Mouse (Mus musculus) lung, embryonic 16.5 days (tissue): ENCODE measurements around the gene Syde2. TPM values are rescaled to one million over a fixed set of nuclear protein-coding genes. Genes with fewer than 3 reads are reported as not detected.

Source experiments
- ATAC-seq: fragments of 200-750 bp; cut with Nextera tagmentation; 2 replicates; pipeline ENCODE4 v1.8.0; 2017; ENCODE audit warnings: low read depth, mild to moderate bottlenecking, moderate library complexity
- H3K27ac ChIP-seq: fragments of 300-500 bp; sonication (generic); 2 replicates; pipeline ENCODE4 v1.5.1; 2014; ENCODE audit warnings: mild to moderate bottlenecking, control low read depth, low read length
- H3K27me3 ChIP-seq: fragments of 300-500 bp; sonication (generic); 2 replicates; pipeline ENCODE4 v1.6.1; 2014; ENCODE audit warnings: low read depth, low read length, mixed read lengths; ENCODE audit not compliant: control insufficient read depth, insufficient read depth
- H3K36me3 ChIP-seq: fragments of 300-500 bp; sonication (generic); 2 replicates; pipeline ENCODE4 v1.6.1; 2014; ENCODE audit warnings: low read length; ENCODE audit not compliant: control insufficient read depth, insufficient read depth
- H3K4me1 ChIP-seq: fragments of 300-500 bp; sonication (generic); replicated peaks from 2 replicates; pipeline ENCODE4 v1.6.1; 2014; ENCODE audit warnings: low read length, mixed read lengths; ENCODE audit not compliant: control insufficient read depth, insufficient read depth
- H3K4me2 ChIP-seq: fragments of 300-500 bp; sonication (generic); 2 replicates; pipeline ENCODE4 v1.6.1; 2014; ENCODE audit warnings: low read depth, low read length, control low read depth
- H3K4me3 ChIP-seq: fragments of 300-500 bp; sonication (generic); 2 replicates; pipeline ENCODE4 v1.5.1; 2014; ENCODE audit warnings: mild to moderate bottlenecking, low read length, control low read depth
- H3K9ac ChIP-seq: fragments of 300-500 bp; sonication (generic); 2 replicates; pipeline ENCODE4 v1.6.1; 2014; ENCODE audit warnings: low read length, control low read depth
- H3K9me3 ChIP-seq: fragments of 300-500 bp; sonication (generic); 2 replicates; pipeline ENCODE4 v1.6.1; 2016; ENCODE audit warnings: low read length; ENCODE audit not compliant: control insufficient read depth
- WGBS: fragments of 180-500 bp; shearing (Covaris S2); extraction: QIAGEN DNeasy Blood & Tissue Kit; methylation state at CpG from one replicate; pipeline ENCODE4 v1.1.7; 2014; 5-methylcytosine and 5-hydroxymethylcytosine counted together
- polyA plus RNA-seq: library from polyadenylated mRNA; unstranded; fragments of >200 nt; fragmentation: Nextera tagmentation; extraction: Ambion mirVana; gene quantifications from 2 replicates; pipeline ENCODE4 v1.2.1, GENCODE M21; 2015

The Syde2 gene
- polyA plus RNA-seq, 1 experiment from 2014 or later = 2.4 TPM

GRCm38 (mm10) chr3:146037906-146038305 is 50.2 kb downstream of the Syde2 start:
- Histone ChIP-seq H3K27me3 (no peaks in the 10 kb centered on the region; the same call in 1 of the 2 replicates), H3K9ac (no peak overlapping the region), H3K27ac (no peak overlapping the region), H3K4me1 (no peaks in the 10 kb centered on the region), H3K4me3 (no peak overlapping the region), H3K36me3 (no peaks in the 10 kb centered on the region), H3K9me3 (no peaks in the 10 kb centered on the region), H3K4me2 (no peak overlapping the region)
- no peak for ATAC-seq
- WGBS = 25% methylated on average over 15 of the region's 15 CpGs

- no peaks in the 10 kb centered on the region for H3K9me3 ChIP-seq
- H3K4me1 ChIP-seq = no peaks in the 10 kb centered on the region
- H3K9ac ChIP-seq = no peak overlapping the region
- no peaks in the 10 kb centered on the region; the same call in 1 of the 2 replicates for H3K27me3 ChIP-seq
- ATAC-seq = no peak
- no peak overlapping the region for H3K4me3 ChIP-seq
- no peak overlapping the region for H3K27ac ChIP-seq
- no peaks in the 10 kb centered on the region for H3K36me3 ChIP-seq
- WGBS = 58% methylated on average over 12 of the region's 12 CpGs
- H3K4me2 ChIP-seq = no peak overlapping the region
These were observed 51.6 kb downstream of the Syde2 start for GRCm38 (mm10) chr3:146039132-146039903.

- no peaks in the 10 kb centered on the region; the same call in 1 of the 2 replicates for H3K27me3 ChIP-seq
- H3K27ac ChIP-seq = no peak overlapping the region
- H3K9ac ChIP-seq = no peak overlapping the region
- H3K36me3 ChIP-seq = no peaks in the 10 kb centered on the region
- no peak overlapping the region for H3K4me2 ChIP-seq
- ATAC-seq = no peak
- no peaks in the 10 kb centered on the region for H3K9me3 ChIP-seq
- H3K4me3 ChIP-seq = no peak overlapping the region
- H3K4me1 ChIP-seq = no peaks in the 10 kb centered on the region
- WGBS = 85% methylated on average over 11 of the region's 11 CpGs
These were observed 53.7 kb downstream of the Syde2 start for GRCm38 (mm10) chr3:146041382-146041781.

- Histone ChIP-seq H3K36me3 (no peaks in the 10 kb centered on the region), H3K27me3 (no peaks in the 10 kb centered on the region), H3K9me3 (no peaks in the 10 kb centered on the region), H3K4me3 (no peak overlapping the region), H3K9ac (no peak overlapping the region), H3K4me2 (no peak overlapping the region), H3K4me1 (peaks cover 5% of the 10 kb centered on the region; the same call in 1 of the 2 replicates), H3K27ac (no peak overlapping the region)
- no peak for ATAC-seq
- 24% methylated on average over 11 of the region's 11 CpGs for WGBS
These were observed 57.3 kb downstream of the Syde2 start for GRCm38 (mm10) chr3:146044977-146045376.

GRCm38 (mm10) chr3:146046076-146046475 is 58.4 kb downstream of the Syde2 start:
- Histone ChIP-seq H3K9ac (no peak overlapping the region), H3K9me3 (no peaks in the 10 kb centered on the region), H3K4me3 (no peak overlapping the region), H3K27me3 (no peaks in the 10 kb centered on the region), H3K36me3 (no peaks in the 10 kb centered on the region), H3K4me2 (no peak overlapping the region), H3K4me1 (peaks cover 5% of the 10 kb centered on the region), H3K27ac (no peak overlapping the region)
- no peak for ATAC-seq
- WGBS = 83% methylated on average over 11 of the region's 11 CpGs

- peaks cover 9% of the 10 kb centered on the region for H3K4me1 ChIP-seq
- H3K9me3 ChIP-seq = no peaks in the 10 kb centered on the region
- peak; percentile 78 for ATAC-seq
- H3K9ac ChIP-seq = no peak overlapping the region
- H3K36me3 ChIP-seq = no peaks in the 10 kb centered on the region
- peak overlapping the region; percentile 3; the same call in 1 of the 2 replicates for H3K4me3 ChIP-seq
- H3K27me3 ChIP-seq = no peaks in the 10 kb centered on the region
- 15% methylated on average over 15 of the region's 15 CpGs for WGBS
- H3K27ac ChIP-seq = no peak overlapping the region
- H3K4me2 ChIP-seq = peak overlapping the region; percentile 29
These were observed 60.1 kb downstream of the Syde2 start for GRCm38 (mm10) chr3:146047704-146048207.

- H3K36me3 ChIP-seq = no peaks in the 10 kb centered on the region
- no peak overlapping the region for H3K27ac ChIP-seq
- H3K4me1 ChIP-seq = peaks cover 9% of the 10 kb centered on the region
- no peak overlapping the region for H3K4me2 ChIP-seq
- no peak overlapping the region for H3K4me3 ChIP-seq
- no peaks in the 10 kb centered on the region for H3K27me3 ChIP-seq
- H3K9me3 ChIP-seq = no peaks in the 10 kb centered on the region
- ATAC-seq = no peak
- WGBS = 48% methylated on average over 5 of the region's 5 CpGs
- H3K9ac ChIP-seq = no peak overlapping the region
These were observed 62.3 kb downstream of the Syde2 start for GRCm38 (mm10) chr3:146049951-146050350.

- ATAC-seq = 0 out of 2 replicates have a peak, but pooled peaks have one; percentile 31
- Histone ChIP-seq H3K4me2 (no peak overlapping the region), H3K9ac (no peak overlapping the region), H3K4me3 (no peak overlapping the region), H3K36me3 (no peaks in the 10 kb centered on the region), H3K27ac (no peak overlapping the region), H3K27me3 (no peaks in the 10 kb centered on the region), H3K9me3 (no peaks in the 10 kb centered on the region), H3K4me1 (peaks cover 9% of the 10 kb centered on the region)
- WGBS = 40% methylated on average over 11 of the region's 11 CpGs
These were observed 63.8 kb downstream of the Syde2 start for GRCm38 (mm10) chr3:146051277-146052007.

GRCm38 (mm10) chr3:146053082-146053814 is 65.6 kb downstream of the Syde2 start:
- WGBS = 62% methylated on average over 6 of the region's 6 CpGs
- Histone ChIP-seq H3K4me3 (no peak overlapping the region), H3K9me3 (no peaks in the 10 kb centered on the region), H3K27ac (no peak overlapping the region), H3K27me3 (no peaks in the 10 kb centered on the region), H3K36me3 (no peaks in the 10 kb centered on the region), H3K4me1 (peaks cover 4% of the 10 kb centered on the region; the same call in 1 of the 2 replicates), H3K4me2 (no peak overlapping the region), H3K9ac (no peak overlapping the region)
- ATAC-seq = no peak
